Mouse (Mus musculus) layer of hippocampus, adult 8-10 months (tissue): Measurements from ENCODE around the gene Rngtt. TPM values are rescaled to one million over a fixed set of nuclear protein-coding genes. Genes with fewer than 3 reads are reported as not detected.
A peak's percentile ranks its signal among the peaks of the same experiment; 100 is the strongest.
"Not testable (repeated sequence)": the region's sequence is repeated elsewhere in the genome, so short reads cannot be mapped to it uniquely, and the experiment has no call there.

Experiments used
- DNase-seq, 2 experiments: peaks; one replicate each; pipeline ENCODE4 v3.0.0; 2022; ENCODE audit warnings: low spot score in 2 of 2
- total RNA-seq, 4 experiments: library from RNA; stranded (reverse); gene quantifications; 2 replicates each; pipeline ENCODE4 v1.2.4; 2022

Gene Rngtt
- total RNA-seq, 4 experiments from 2014 or later, result 25.7 to 32.6 (median 28.6) TPM

- DNase-seq, result no peak
Observed at GRCm38 (mm10) chr4:33310840-33311437, 828 bp downstream of the Rngtt start.

GRCm38 (mm10) chr4:33314150-33314549, 4.0 kb downstream of the Rngtt start:
- not testable (repeated sequence) for DNase-seq

GRCm38 (mm10) chr4:33315840-33316239, 5.7 kb downstream of the Rngtt start:
- no peak for DNase-seq

GRCm38 (mm10) chr4:33331147-33331546, 21.0 kb downstream of the Rngtt start:
- DNase-seq, result no peak

- no peak for DNase-seq
Observed at GRCm38 (mm10) chr4:33332956-33333455, 22.9 kb downstream of the Rngtt start.

- DNase-seq, result no peak
Observed at GRCm38 (mm10) chr4:33337999-33338398, 27.9 kb downstream of the Rngtt start.

- no peak for DNase-seq
Observed at GRCm38 (mm10) chr4:33342877-33343731, 33.0 kb downstream of the Rngtt start.

- DNase-seq, result no peak
Observed at GRCm38 (mm10) chr4:33343732-33344057, 33.6 kb downstream of the Rngtt start.

GRCm38 (mm10) chr4:33363451-33363850, 53.3 kb downstream of the Rngtt start:
- no peak for DNase-seq

- no peak for DNase-seq
Observed at GRCm38 (mm10) chr4:33374916-33375315, 64.8 kb downstream of the Rngtt start.

GRCm38 (mm10) chr4:33377642-33378041, 67.5 kb downstream of the Rngtt start:
- no peak for DNase-seq

- no peak for DNase-seq
Observed at GRCm38 (mm10) chr4:33378894-33379293, 68.8 kb downstream of the Rngtt start.

- DNase-seq, result no peak
Observed at GRCm38 (mm10) chr4:33388899-33389298, 78.8 kb downstream of the Rngtt start.

- DNase-seq, result peak; percentile 43 to 45
Observed at GRCm38 (mm10) chr4:33390660-33391059, 80.5 kb downstream of the Rngtt start.

GRCm38 (mm10) chr4:33393437-33393836, 83.3 kb downstream of the Rngtt start:
- DNase-seq, result no peak

- DNase-seq, result peak; percentile 60 to 86
Observed at GRCm38 (mm10) chr4:33396222-33397176, 86.4 kb downstream of the Rngtt start.

GRCm38 (mm10) chr4:33405723-33406293, 95.7 kb downstream of the Rngtt start:
- DNase-seq, result no peak

GRCm38 (mm10) chr4:33413791-33414190, 103.7 kb downstream of the Rngtt start:
- DNase-seq, result no peak

GRCm38 (mm10) chr4:33414781-33415180, 104.7 kb downstream of the Rngtt start:
- DNase-seq, result no peak

- no peak for DNase-seq
Observed at GRCm38 (mm10) chr4:33417391-33417790, 107.3 kb downstream of the Rngtt start.

- no peak for DNase-seq
Observed at GRCm38 (mm10) chr4:33419644-33420043, 109.5 kb downstream of the Rngtt start.
